Mouse (Mus musculus) liver, adult 2 months (tissue): ENCODE measurements around the gene Slc25a48. TPM values are rescaled to one million over a fixed set of nuclear protein-coding genes. Genes with fewer than 3 reads are reported as not detected.

ENCODE experiments used
- DNase-seq: peaks from one replicate; pipeline ENCODE4 v3.0.0-alpha.2; 2011; ENCODE audit warnings: low read depth, low spot score; ENCODE audit errors: extremely low read depth
- H3K27ac ChIP-seq: fragments of 200-500 bp; replicated peaks from 2 replicates; pipeline ENCODE4 v1.5.1; 2012; ENCODE audit warnings: low read depth, mild to moderate bottlenecking, control low read depth, inconsistent platforms, low read length; ENCODE audit not compliant: insufficient read depth
- H3K27me3 ChIP-seq: fragments of 200-500 bp; 2 replicates; pipeline ENCODE4 v1.6.1; 2012; ENCODE audit warnings: mild to moderate bottlenecking, moderate library complexity, low read length, inconsistent platforms; ENCODE audit not compliant: control insufficient read depth, insufficient read depth
- H3K36me3 ChIP-seq: fragments of 200-500 bp; 2 replicates; pipeline ENCODE4 v1.6.1; 2012; ENCODE audit warnings: low read length, inconsistent platforms; ENCODE audit not compliant: control insufficient read depth, insufficient read depth
- H3K4me1 ChIP-seq: fragments of 200-500 bp; 2 replicates; pipeline ENCODE4 v1.6.1; 2011; ENCODE audit warnings: low read length; ENCODE audit not compliant: control insufficient read depth, insufficient read depth
- H3K4me3 ChIP-seq: fragments of 200-500 bp; 2 replicates; pipeline ENCODE4 v1.5.1; 2011; ENCODE audit warnings: low read depth, mild to moderate bottlenecking, control low read depth, low read length, moderate library complexity; ENCODE audit not compliant: insufficient read depth
- H3K79me2 ChIP-seq: fragments of 200-500 bp; 2 replicates; pipeline ENCODE4 v1.6.1; 2012; ENCODE audit warnings: inconsistent platforms, mild to moderate bottlenecking, low read length, moderate library complexity; ENCODE audit not compliant: control insufficient read depth, insufficient read depth
- H3K9ac ChIP-seq: fragments of 200-500 bp; 2 replicates; pipeline ENCODE4 v1.6.1; 2012; ENCODE audit warnings: low read depth, mild to moderate bottlenecking, control low read depth, inconsistent platforms, low read length
- CTCF ChIP-seq: fragments of 200-500 bp; IDR thresholded peaks from 2 replicates; pipeline ENCODE4 v1.5.1; 2011; ENCODE audit warnings: low read depth, low read length, control low read depth
- POLR2A ChIP-seq: fragments of 200-500 bp; IDR thresholded peaks from 2 replicates; pipeline ENCODE4 v1.6.1; 2011; ENCODE audit warnings: low read length, control low read depth; ENCODE audit not compliant: insufficient read depth; ENCODE audit errors: extremely low read depth
- WGBS: fragments of 180-500 bp; shearing (Covaris S2); methylation state at CpG from one replicate; pipeline ENCODE4 v1.1.7; 2018; 5-methylcytosine and 5-hydroxymethylcytosine counted together
- polyA plus RNA-seq: library from polyadenylated mRNA; depleted of rRNA; stranded (reverse); fragments of >200 nt; gene quantifications from 2 replicates; pipeline ENCODE4 v1.2.3, GENCODE M21; 2012
- total RNA-seq: library from RNA; depleted of rRNA; stranded (reverse); fragments of >200 nt; gene quantifications from 2 replicates; pipeline ENCODE4 v1.2.3, GENCODE M21; 2014

Slc25a48 gene
- total and polyA plus RNA-seq, 2 experiments = 3.7 to 5.4 TPM

- DNase-seq = no peak
- H3K27ac ChIP-seq = no peak overlapping the region
- no peaks in the 10 kb centered on the region for H3K79me2 ChIP-seq
- 90% methylated on average over 6 of the region's 6 CpGs for WGBS
- no peak overlapping the region for H3K9ac ChIP-seq
- H3K27me3 ChIP-seq = no peaks in the 10 kb centered on the region
- H3K4me3 ChIP-seq = no peak overlapping the region
- no peaks in the 10 kb centered on the region for H3K36me3 ChIP-seq
- no peak for TF ChIP-seq POLR2A
- TF ChIP-seq CTCF = 0 out of 2 replicates have a peak, but pooled peaks have one; percentile 5
- H3K4me1 ChIP-seq = peaks cover 5% of the 10 kb centered on the region
Observed at GRCm38 (mm10) chr13:56478027-56478426, 39.9 kb downstream of the Slc25a48 start.

DNA sequence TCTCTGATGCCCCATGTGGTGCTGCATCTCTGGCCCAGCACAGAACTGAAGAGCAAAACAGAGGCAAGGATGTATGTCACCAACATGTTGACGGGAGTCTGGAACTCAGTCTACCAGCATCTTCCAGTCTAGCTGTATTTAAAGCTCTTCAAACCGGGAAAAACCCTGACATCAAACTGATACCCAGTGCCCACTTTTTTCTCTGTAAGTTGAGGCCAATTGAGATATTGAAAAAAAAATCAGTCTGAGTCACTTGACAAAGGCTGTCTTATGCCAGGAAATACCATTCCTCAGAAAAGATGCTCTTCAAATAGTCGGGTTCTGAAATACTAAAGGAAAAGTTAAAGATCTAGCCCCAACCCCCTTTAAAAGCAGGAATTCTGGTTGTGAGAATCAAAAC is 44.0 kb downstream of the Slc25a48 start, which contains the start of gene Il9:
Gene Il9 (minus strand): TSS at position 101 of the 400 bp plus-strand sequence.
- H3K4me3 ChIP-seq = no peak within 1 kb of the TSS
- no peaks in the 10 kb centered on the region for H3K36me3 ChIP-seq
- no peaks in the 10 kb centered on the region for H3K79me2 ChIP-seq
- H3K9ac ChIP-seq = no peak within 1 kb of the TSS
- no peak within 1 kb of the TSS for H3K27ac ChIP-seq
- no peaks in the 10 kb centered on the region for H3K27me3 ChIP-seq
- DNase-seq = no peak
- 78% methylated on average over 3 of the region's 3 CpGs for WGBS
- H3K4me1 ChIP-seq = 0 out of 2 replicates have a peak, but pooled peaks cover 2% of the 10 kb centered on the region
- TF ChIP-seq POLR2A (no peak), CTCF (no peak)

- TF ChIP-seq CTCF = no peak
- no peak for TF ChIP-seq POLR2A
- 65% methylated on average over 5 of the region's 5 CpGs for whole genome bisulfite sequencing
Observed at GRCm38 (mm10) chr13:56488012-56488411, 49.9 kb downstream of the Slc25a48 start.

DNA sequence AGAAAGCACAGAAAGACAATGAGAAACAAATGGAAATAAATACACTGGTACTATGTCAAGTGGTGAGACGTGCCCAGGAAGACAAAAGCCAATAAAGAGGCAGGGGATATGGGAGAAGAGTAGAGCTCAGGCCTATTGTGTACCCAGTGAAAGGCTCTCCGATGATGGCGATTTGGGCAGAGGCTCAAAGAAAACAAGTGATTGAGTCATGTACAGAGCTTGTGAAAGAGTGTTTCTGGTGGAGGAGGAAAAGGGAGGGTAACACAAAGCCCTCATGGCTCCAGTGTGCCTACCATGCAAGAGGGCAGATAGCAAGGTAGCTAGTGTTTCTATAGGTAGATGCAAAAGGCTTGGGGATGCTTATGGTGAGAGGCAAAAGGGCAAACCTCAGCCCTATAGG is 56.3 kb downstream of the Slc25a48 start:
- Histone ChIP-seq H3K27me3 (no peaks in the 10 kb centered on the region), H3K4me3 (no peak overlapping the region), H3K4me1 (no peaks in the 10 kb centered on the region), H3K27ac (no peak overlapping the region), H3K9ac (no peak overlapping the region), H3K36me3 (no peaks in the 10 kb centered on the region), H3K79me2 (no peaks in the 10 kb centered on the region)
- WGBS = 20% methylated on average over 3 of the region's 3 CpGs
- peak; percentile 15 for DNase-seq
- TF ChIP-seq CTCF (no peak), POLR2A (no peak)

More at GRCm38 (mm10) chr13:56488012-56488411, 49.9 kb downstream of the Slc25a48 start:
- Histone ChIP-seq H3K4me1 (no peaks in the 10 kb centered on the region), H3K36me3 (no peaks in the 10 kb centered on the region), H3K4me3 (no peak overlapping the region), H3K27ac (no peak overlapping the region), H3K27me3 (no peaks in the 10 kb centered on the region), H3K9ac (no peak overlapping the region), H3K79me2 (no peaks in the 10 kb centered on the region)
- DNase-seq = no peak

DNA sequence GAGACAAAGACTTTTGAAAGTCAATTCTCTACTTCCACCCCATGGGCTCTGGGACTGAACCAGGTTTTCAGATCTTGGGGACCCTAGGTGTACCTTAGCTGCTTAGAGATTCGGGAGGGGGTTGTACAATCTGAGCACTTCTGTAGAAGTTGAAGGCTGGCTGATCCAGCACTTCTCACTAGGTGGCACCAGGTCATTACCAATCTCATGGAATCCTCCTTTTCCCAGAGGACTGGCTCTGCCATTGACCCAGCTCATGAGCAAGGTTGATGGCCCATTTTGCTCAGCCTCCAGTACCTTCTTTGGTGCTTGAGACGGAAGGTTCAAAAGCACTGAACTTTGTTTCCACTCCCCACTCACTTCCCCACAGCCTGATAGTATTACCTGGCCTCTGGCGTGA is 62.0 kb downstream of the Slc25a48 start:
- Histone ChIP-seq H3K27ac (no peak overlapping the region), H3K4me3 (no peak overlapping the region), H3K36me3 (no peaks in the 10 kb centered on the region), H3K9ac (no peak overlapping the region), H3K79me2 (no peaks in the 10 kb centered on the region), H3K27me3 (no peaks in the 10 kb centered on the region), H3K4me1 (no peaks in the 10 kb centered on the region)
- no peak for DNase-seq
- TF ChIP-seq POLR2A = no peak
- no peak for TF ChIP-seq CTCF
- WGBS = 60% methylated on average over 3 of the region's 3 CpGs

DNA sequence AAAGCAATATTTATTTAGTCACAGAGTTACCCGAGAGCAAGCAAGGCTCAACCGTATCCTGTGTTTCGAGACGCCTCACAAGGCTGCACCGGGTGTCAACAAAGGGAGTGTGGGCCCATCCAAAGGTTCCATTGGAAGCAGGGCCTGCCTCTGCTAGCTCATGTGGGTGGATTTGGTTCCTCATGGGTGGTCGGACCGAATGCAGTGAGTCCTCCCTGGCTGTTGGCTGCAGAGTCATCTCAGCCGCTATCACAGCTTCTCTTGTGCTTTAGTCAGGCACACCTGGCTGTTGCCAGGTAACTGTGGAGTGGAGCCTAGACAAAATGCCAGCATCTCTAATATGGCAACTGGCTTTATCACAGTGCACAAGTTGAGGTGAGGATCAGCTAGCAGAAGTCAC is 62.5 kb downstream of the Slc25a48 start:
- Histone ChIP-seq H3K9ac (no peak overlapping the region), H3K79me2 (no peaks in the 10 kb centered on the region), H3K36me3 (no peaks in the 10 kb centered on the region), H3K27me3 (no peaks in the 10 kb centered on the region), H3K4me3 (no peak overlapping the region), H3K4me1 (no peaks in the 10 kb centered on the region), H3K27ac (no peak overlapping the region)
- 82% methylated on average over 8 of the region's 8 CpGs for WGBS
- no peak for DNase-seq
- TF ChIP-seq POLR2A (no peak), CTCF (no peak)
